Mouse (Mus musculus): ENCODE measurements around the gene Cnot3. TPM values are rescaled to one million over a fixed set of nuclear protein-coding genes. Genes with fewer than 3 reads are reported as not detected.
A peak's percentile ranks its signal among the peaks of the same experiment; 100 is the strongest.

The Cnot3 gene
- polyA plus RNA-seq, 1 experiment from 2014 or later: 12.9 TPM

DNA sequence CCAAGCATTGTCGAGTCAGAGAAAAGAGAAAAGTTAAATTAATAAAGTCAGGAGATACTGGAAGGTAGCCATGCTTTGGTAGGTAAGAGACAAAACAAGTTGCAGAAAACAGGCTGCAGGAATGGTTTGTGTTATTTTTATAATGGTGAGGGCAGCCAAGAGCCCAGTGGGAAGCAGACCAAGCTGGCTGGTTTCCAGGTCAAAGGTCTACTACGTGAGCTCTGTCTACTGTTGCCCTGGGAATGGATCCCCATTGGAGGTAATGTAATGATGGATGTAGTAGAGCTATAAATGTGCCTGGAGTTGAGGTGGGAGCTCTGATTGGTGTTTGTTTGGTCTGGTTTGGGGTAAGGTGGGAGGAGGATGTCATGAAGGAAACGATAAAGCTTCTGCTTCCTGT lies 36.0 kb upstream of the Cnot3 start:
- DNase-seq (peak; percentile 74), ATAC-seq (peak; percentile 89)
- H3K4me1 ChIP-seq (ENCODE audit: insufficient read depth): no peaks in the 10 kb centered on the region
- no peaks in the 10 kb centered on the region for H3K27me3 ChIP-seq (ENCODE audit: insufficient read depth, low read length)
- no peak overlapping the region for H3K9ac ChIP-seq (replicated peaks)
- WGBS (ENCODE audit: insufficient replicate concordance): 40% methylated on average over 3 of the region's 3 CpGs
- no peak overlapping the region for H3K4me3 ChIP-seq (ENCODE audit: low read depth, low read length)
- H3K9me3 ChIP-seq (ENCODE audit: low read length): no peaks in the 10 kb centered on the region
- no peaks in the 10 kb centered on the region for H3K36me3 ChIP-seq (replicated peaks; ENCODE audit: insufficient read depth, low read length)
- H3K27ac ChIP-seq (ENCODE audit: low read depth): peak overlapping the region; percentile 76
- no peak overlapping the region for H3K4me2 ChIP-seq (ENCODE audit: low read depth, low read length)
- no peak for TF ChIP-seq CTCF (IDR thresholded peaks at IDR 0.05; ENCODE audit: low read depth)
- peak; percentile 26; the same call in 1 of the 2 replicates for TF ChIP-seq EP300 (IDR thresholded peaks at IDR 0.05; ENCODE audit: low read depth)

DNA sequence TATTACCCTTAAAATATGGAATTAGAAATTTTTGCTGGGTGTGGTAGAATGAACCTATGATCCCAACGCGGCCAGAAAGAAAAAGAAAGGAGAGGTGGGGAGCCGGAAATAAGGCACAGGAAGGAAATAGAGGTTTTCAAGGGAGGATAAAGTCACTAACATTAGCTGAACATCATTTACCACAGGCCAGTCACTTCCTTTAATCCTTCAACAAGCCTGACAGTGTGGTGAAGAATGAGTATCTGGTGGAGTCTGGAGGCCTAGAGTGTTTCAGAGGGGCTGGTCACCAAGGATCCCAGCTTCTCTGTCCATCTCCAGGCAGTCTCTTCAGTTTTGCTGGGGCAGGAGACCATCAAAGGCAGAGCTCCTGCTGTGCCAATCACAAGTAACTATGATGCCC lies 34.6 kb upstream of the Cnot3 start:
- H3K27ac ChIP-seq (ENCODE audit: low read depth): no peak overlapping the region
- ATAC-seq: no peak

DNA sequence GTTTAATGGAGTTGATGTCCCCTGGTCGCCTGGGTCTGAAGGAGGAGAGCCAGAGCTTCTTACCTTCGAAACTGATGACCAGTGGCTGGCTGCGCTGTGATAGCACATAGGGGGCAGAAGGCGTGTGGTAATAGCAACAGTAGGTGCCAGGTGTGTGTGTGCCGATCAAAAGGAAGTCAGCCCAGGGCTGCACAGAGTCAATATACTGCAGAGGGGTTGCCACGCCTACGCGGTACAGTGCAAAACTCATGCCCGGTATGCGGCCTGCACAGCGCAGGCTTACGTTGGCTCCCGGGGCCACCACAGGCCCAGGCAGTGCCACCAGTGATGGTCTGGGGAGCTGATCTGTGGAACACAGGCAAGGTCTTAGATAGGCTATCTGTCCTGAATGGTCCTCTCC lies 34.1 kb upstream of the Cnot3 start:
- TF ChIP-seq EP300 (IDR thresholded peaks at IDR 0.05; ENCODE audit: low read depth) (no peak), CTCF (IDR thresholded peaks at IDR 0.05; ENCODE audit: low read depth) (no peak)
- H3K9ac ChIP-seq (replicated peaks): no peak overlapping the region
- WGBS (ENCODE audit: insufficient replicate concordance): 80% methylated on average over 13 of the region's 13 CpGs
- no peaks in the 10 kb centered on the region for H3K27me3 ChIP-seq (ENCODE audit: insufficient read depth, low read length)
- H3K4me2 ChIP-seq (ENCODE audit: low read depth, low read length): no peak overlapping the region
- H3K9me3 ChIP-seq (ENCODE audit: low read length): no peaks in the 10 kb centered on the region
- ATAC-seq (0 out of 2 replicates have a peak, but pooled peaks have one; percentile 11), DNase-seq (no peak)
- no peak overlapping the region for H3K27ac ChIP-seq (ENCODE audit: low read depth)
- H3K4me1 ChIP-seq (ENCODE audit: insufficient read depth): no peaks in the 10 kb centered on the region
- no peaks in the 10 kb centered on the region for H3K36me3 ChIP-seq (replicated peaks; ENCODE audit: insufficient read depth, low read length)
- no peak overlapping the region for H3K4me3 ChIP-seq (ENCODE audit: low read depth, low read length)

More for the DNA sequence above, 34.6 kb upstream of the Cnot3 start:
- H3K9ac ChIP-seq (replicated peaks): no peak overlapping the region
- no peaks in the 10 kb centered on the region for H3K4me1 ChIP-seq (ENCODE audit: insufficient read depth)
- WGBS (ENCODE audit: insufficient replicate concordance): 53% methylated on average over 3 of the region's 3 CpGs
- DNase-seq: no peak
- H3K9me3 ChIP-seq (ENCODE audit: low read length): no peaks in the 10 kb centered on the region
- H3K4me3 ChIP-seq (ENCODE audit: low read depth, low read length): no peak overlapping the region
- H3K4me2 ChIP-seq (ENCODE audit: low read depth, low read length): no peak overlapping the region
- no peaks in the 10 kb centered on the region for H3K27me3 ChIP-seq (ENCODE audit: insufficient read depth, low read length)
- no peaks in the 10 kb centered on the region for H3K36me3 ChIP-seq (replicated peaks; ENCODE audit: insufficient read depth, low read length)
- TF ChIP-seq EP300 (IDR thresholded peaks at IDR 0.05; ENCODE audit: low read depth): no peak
- TF ChIP-seq CTCF (IDR thresholded peaks at IDR 0.05; ENCODE audit: low read depth): no peak

DNA sequence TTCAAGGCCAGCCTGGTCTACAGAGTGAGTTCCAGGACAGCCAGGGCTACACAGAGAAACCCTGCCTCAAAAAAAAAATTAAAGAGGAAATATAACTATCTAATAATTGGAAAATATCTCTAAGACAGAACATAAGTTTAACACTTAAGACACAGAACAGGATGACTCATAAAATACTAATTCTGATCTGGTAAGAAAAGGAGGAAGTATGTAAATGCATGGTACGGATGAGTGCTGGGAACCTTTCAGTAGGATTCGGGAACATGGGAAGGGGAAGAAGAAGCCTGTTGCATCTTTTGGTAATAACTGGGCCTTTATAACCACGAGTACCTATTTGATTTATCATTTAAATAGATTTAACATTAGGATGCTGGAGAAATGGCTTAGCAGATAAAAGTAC lies 31.0 kb upstream of the Cnot3 start:
- H3K4me1 ChIP-seq (ENCODE audit: insufficient read depth): peaks cover 14% of the 10 kb centered on the region
- 54% methylated on average over 3 of the region's 3 CpGs for WGBS (ENCODE audit: insufficient replicate concordance)

DNA sequence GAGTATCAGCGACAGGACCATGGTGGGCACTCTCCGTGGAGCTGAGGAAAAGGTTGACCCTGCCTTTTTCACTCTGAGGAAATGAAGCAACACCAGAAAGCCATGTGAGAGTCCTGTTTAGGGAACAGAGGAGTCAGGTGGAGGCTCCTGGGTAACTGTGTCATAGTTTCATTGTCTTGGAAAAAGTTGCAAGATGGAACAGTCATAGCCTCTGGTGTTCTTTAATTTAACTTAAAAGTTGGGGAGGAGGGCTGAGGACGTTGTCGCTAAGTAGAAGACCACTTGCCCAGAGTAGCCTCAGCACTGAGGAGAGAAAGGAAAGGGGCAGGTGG lies 29.0 kb upstream of the Cnot3 start, which contains the start of gene Oscar:
Gene Oscar, minus strand, starts transcription at position 101 of the 332 bp plus-strand sequence.
- Histone ChIP-seq H3K9ac (replicated peaks) (no peak within 1 kb of the TSS), H3K4me3 (ENCODE audit: low read depth, low read length) (peak within 1 kb of the TSS; percentile 75), H3K4me2 (ENCODE audit: low read depth, low read length) (peak within 1 kb of the TSS; percentile 78), H3K27ac (ENCODE audit: low read depth) (no peak within 1 kb of the TSS), H3K27me3 (ENCODE audit: insufficient read depth, low read length) (no peaks in the 10 kb centered on the region), H3K36me3 (replicated peaks; ENCODE audit: insufficient read depth, low read length) (peaks cover 22% of the 10 kb centered on the region), H3K9me3 (ENCODE audit: low read length) (no peaks in the 10 kb centered on the region), H3K4me1 (ENCODE audit: insufficient read depth) (peaks cover 14% of the 10 kb centered on the region)
- ATAC-seq (no peak), DNase-seq (no peak)
- TF ChIP-seq EP300 (IDR thresholded peaks at IDR 0.05; ENCODE audit: low read depth) (no peak), CTCF (IDR thresholded peaks at IDR 0.05; ENCODE audit: low read depth) (no peak)
- WGBS (ENCODE audit: insufficient replicate concordance): 69% methylated on average over 4 of the region's 4 CpGs

More for the DNA sequence above, 31.0 kb upstream of the Cnot3 start:
- no peaks in the 10 kb centered on the region for H3K27me3 ChIP-seq (ENCODE audit: insufficient read depth, low read length)
- no peak overlapping the region for H3K4me2 ChIP-seq (ENCODE audit: low read depth, low read length)
- no peak for TF ChIP-seq CTCF (IDR thresholded peaks at IDR 0.05; ENCODE audit: low read depth)
- ATAC-seq (no peak), DNase-seq (no peak)
- H3K9me3 ChIP-seq (ENCODE audit: low read length): no peaks in the 10 kb centered on the region
- H3K9ac ChIP-seq (replicated peaks): no peak overlapping the region
- peaks cover 5% of the 10 kb centered on the region; the same call in 1 of the 2 replicates for H3K36me3 ChIP-seq (replicated peaks; ENCODE audit: insufficient read depth, low read length)
- no peak overlapping the region for H3K4me3 ChIP-seq (ENCODE audit: low read depth, low read length)
- no peak overlapping the region for H3K27ac ChIP-seq (ENCODE audit: low read depth)

DNA sequence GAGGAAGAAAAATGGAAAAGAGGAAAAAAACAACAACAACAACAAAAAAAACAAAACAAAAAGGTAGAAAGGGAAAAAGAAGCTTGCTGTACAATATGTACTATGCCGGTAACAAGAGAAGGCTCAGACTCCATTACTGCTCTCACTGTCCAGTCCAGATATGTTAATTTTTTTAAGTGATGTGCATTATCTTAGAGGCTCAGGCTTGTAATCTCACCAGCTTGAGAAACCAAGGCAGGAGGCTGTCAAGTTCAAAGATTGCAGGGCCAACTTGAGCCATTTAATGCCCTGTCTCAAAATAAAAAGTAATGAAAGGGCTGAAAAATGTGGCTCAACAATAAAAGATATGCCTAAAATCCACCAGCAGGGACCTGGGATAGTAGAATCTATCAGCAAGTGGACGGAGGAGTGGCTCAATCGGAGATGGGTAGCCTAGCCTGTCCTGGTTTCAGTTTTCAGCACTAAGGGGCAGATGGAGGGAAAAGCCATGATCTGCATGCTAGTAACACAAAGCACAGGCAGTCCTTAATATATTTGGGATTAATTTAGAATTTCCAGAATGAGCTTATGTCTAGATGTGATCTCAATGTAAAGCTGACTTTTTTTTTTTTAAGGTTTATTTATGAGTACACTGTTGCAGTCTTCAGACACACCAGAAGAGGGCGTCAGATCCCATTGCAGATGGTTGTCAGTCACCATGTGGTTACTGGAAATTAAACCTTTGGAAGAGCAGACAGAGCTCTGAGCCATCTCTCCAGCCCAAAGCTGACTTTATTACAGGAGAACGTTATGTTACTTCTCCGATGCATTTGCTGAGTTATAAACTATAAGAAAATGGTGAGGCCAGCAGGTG lies 28.5 kb upstream of the Cnot3 start:
- Histone ChIP-seq H3K4me3 (ENCODE audit: low read depth, low read length) (peak overlapping the region; percentile 75), H3K36me3 (replicated peaks; ENCODE audit: insufficient read depth, low read length) (peaks cover 22% of the 10 kb centered on the region), H3K27me3 (ENCODE audit: insufficient read depth, low read length) (no peaks in the 10 kb centered on the region), H3K9ac (replicated peaks) (no peak overlapping the region), H3K27ac (ENCODE audit: low read depth) (no peak overlapping the region), H3K4me1 (ENCODE audit: insufficient read depth) (peaks cover 14% of the 10 kb centered on the region), H3K4me2 (ENCODE audit: low read depth, low read length) (peak overlapping the region; percentile 78), H3K9me3 (ENCODE audit: low read length) (no peaks in the 10 kb centered on the region)
- 33% methylated on average over 6 of the region's 6 CpGs for WGBS (ENCODE audit: insufficient replicate concordance)
- ATAC-seq (peak; percentile 61), DNase-seq (no peak)
- TF ChIP-seq CTCF (IDR thresholded peaks at IDR 0.05; ENCODE audit: low read depth) (peak; percentile 68), EP300 (IDR thresholded peaks at IDR 0.05; ENCODE audit: low read depth) (peak; percentile 30; the same call in 1 of the 2 replicates)

All from liver, postnatal 0 days (tissue).